Mouse (Mus musculus) frontal cortex, adult (tissue): ENCODE results near the gene Stxbp1.

Experiments used
- ATAC-seq: cut with Nextera tagmentation; 2 replicates; pipeline ENCODE4 v1.9.2; 2017; ENCODE audit warnings: mild to moderate bottlenecking, moderate library complexity, mixed read lengths; ENCODE audit not compliant: low TSS enrichment

Gene Stxbp1

GRCm38 (mm10) chr2:32841099-32841498 is 5.9 kb downstream of the Stxbp1 start:
- no peak for ATAC-seq

GRCm38 (mm10) chr2:32839261-32839660 is 7.8 kb downstream of the Stxbp1 start:
- ATAC-seq: peak; percentile 59

- peak; percentile 39; the same call in 1 of the 2 replicates for ATAC-seq
Observed at GRCm38 (mm10) chr2:32838147-32838884, 8.7 kb downstream of the Stxbp1 start.

- no peak for ATAC-seq
Observed at GRCm38 (mm10) chr2:32835588-32835987, 11.5 kb downstream of the Stxbp1 start.

- no peak for ATAC-seq
Observed at GRCm38 (mm10) chr2:32834496-32834895, 12.5 kb downstream of the Stxbp1 start.

- peak; percentile 57 for ATAC-seq
Observed at GRCm38 (mm10) chr2:32828979-32829676, 17.9 kb downstream of the Stxbp1 start.

- no peak for ATAC-seq
Observed at GRCm38 (mm10) chr2:32825796-32826195, 21.2 kb downstream of the Stxbp1 start.

- ATAC-seq: no peak
Observed at GRCm38 (mm10) chr2:32824778-32825177, 22.3 kb downstream of the Stxbp1 start.

GRCm38 (mm10) chr2:32824181-32824580 is 22.9 kb downstream of the Stxbp1 start:
- no peak for ATAC-seq

GRCm38 (mm10) chr2:32823579-32824154 is 23.4 kb downstream of the Stxbp1 start:
- ATAC-seq: peak; percentile 52; the same call in 1 of the 2 replicates

- ATAC-seq: 0 out of 2 replicates have a peak, but pooled peaks have one; percentile 2
Observed at GRCm38 (mm10) chr2:32823153-32823552, 23.9 kb downstream of the Stxbp1 start.

- ATAC-seq: no peak
Observed at GRCm38 (mm10) chr2:32822643-32823042, 24.4 kb downstream of the Stxbp1 start.

GRCm38 (mm10) chr2:32821041-32821802 is 25.8 kb downstream of the Stxbp1 start:
- ATAC-seq: no peak

GRCm38 (mm10) chr2:32818208-32818607 is 28.8 kb downstream of the Stxbp1 start:
- no peak for ATAC-seq

GRCm38 (mm10) chr2:32817589-32817988 is 29.5 kb downstream of the Stxbp1 start:
- ATAC-seq: peak; percentile 25; the same call in 1 of the 2 replicates

GRCm38 (mm10) chr2:32816946-32817581 is 30.0 kb downstream of the Stxbp1 start:
- peak; percentile 78 for ATAC-seq

- ATAC-seq: no peak
Observed at GRCm38 (mm10) chr2:32816497-32816896, 30.5 kb downstream of the Stxbp1 start.

- ATAC-seq: no peak
Observed at GRCm38 (mm10) chr2:32811959-32812358, 35.1 kb downstream of the Stxbp1 start.

GRCm38 (mm10) chr2:32808816-32809566 is 38.1 kb downstream of the Stxbp1 start:
- ATAC-seq: no peak

GRCm38 (mm10) chr2:32798251-32798962 is 48.6 kb downstream of the Stxbp1 start:
- peak; percentile 75 for ATAC-seq
